Mouse (Mus musculus): ENCODE measurements around the gene Dpagt1. TPM values are rescaled to one million over a fixed set of nuclear protein-coding genes. Genes with fewer than 3 reads are reported as not detected.

The Dpagt1 gene
- total and polyA plus RNA-seq, 3 experiments, result 14.9 to 43.5 TPM; not detected in 1

DNA sequence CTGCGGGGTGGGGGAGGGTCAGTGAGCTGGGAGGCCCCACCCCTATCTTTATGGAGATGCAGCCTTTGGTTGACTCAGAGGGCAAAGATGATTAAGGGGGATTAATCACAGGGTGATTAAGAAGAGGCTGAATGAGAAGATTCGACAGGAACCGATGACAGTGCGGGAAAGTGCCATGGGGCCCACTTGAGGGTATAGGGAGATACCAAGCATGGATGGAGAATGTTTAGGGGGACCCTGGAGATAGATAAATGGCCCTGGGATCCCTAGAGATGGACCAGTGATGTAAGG is 11.6 kb upstream of the Dpagt1 start:
- H3K27ac ChIP-seq (ENCODE audit: control insufficient read depth, low read depth, low read length), result no peak overlapping the region
- TF ChIP-seq ELF1 (IDR thresholded peaks at IDR 0.05; ENCODE audit: low read depth, low read length), result no peak
- no peak for TF ChIP-seq KAT2A (conservative IDR thresholded peaks at IDR 0.05; ENCODE audit: low read depth, low read length)
- TF ChIP-seq ZKSCAN1 (IDR thresholded peaks at IDR 0.05; ENCODE audit: low read depth, low read length), result no peak
- no peak for TF ChIP-seq GABPA (IDR thresholded peaks at IDR 0.05; ENCODE audit: low read depth, low read length)
- TF ChIP-seq TBP (IDR thresholded peaks at IDR 0.05; ENCODE audit: low read depth, low read length), result no peak
- TF ChIP-seq ZC3H11A (IDR thresholded peaks at IDR 0.05; ENCODE audit: low read depth, low read length), result no peak
- TF ChIP-seq CHD2 (IDR thresholded peaks at IDR 0.05; ENCODE audit: low read length), result no peak
- TF ChIP-seq CTCF (IDR thresholded peaks at IDR 0.05 in 2 of 3, conservative IDR thresholded peaks at IDR 0.05 in 1 of 3; ENCODE audit: control insufficient read depth in 1 of 3, insufficient read depth in 1 of 3, low read depth in 2 of 3, low read length in 3 of 3, poor library complexity in 1 of 3, severe bottlenecking in 1 of 3), result no peak
- TF ChIP-seq BHLHE40 (IDR thresholded peaks at IDR 0.05; ENCODE audit: borderline replicate concordance, low read depth, low read length), result no peak
- TF ChIP-seq USF1 (IDR thresholded peaks at IDR 0.05; ENCODE audit: low read depth, low read length), result no peak
- TF ChIP-seq HCFC1 (IDR thresholded peaks at IDR 0.05; ENCODE audit: low read depth, low read length), result no peak
- no peak for DNase-seq (ENCODE audit: low read depth, low spot score)
- peaks cover 0 to 4% of the 10 kb centered on the region in 2 experiments; a peak in 1 of 4 replicates for H3K36me3 ChIP-seq (ENCODE audit: control insufficient read depth in 1 of 2, insufficient read depth in 2 of 2, low read length in 2 of 2)
- no peaks in the 10 kb centered on the region for H3K27me3 ChIP-seq (ENCODE audit: control insufficient read depth in 1 of 2, insufficient read depth in 2 of 2, low read length in 2 of 2)
- no peak overlapping the region for H3K4me3 ChIP-seq (ENCODE audit: control insufficient read depth in 1 of 2, insufficient read depth in 1 of 2, low read depth in 2 of 2, low read length in 2 of 2)
- H3K79me2 ChIP-seq (ENCODE audit: control insufficient read depth, insufficient read depth, low read length, poor library complexity), result peaks cover under 1% of the 10 kb centered on the region; the same call in 1 of the 2 replicates
- H3K4me1 ChIP-seq (ENCODE audit: control insufficient read depth in 1 of 2, insufficient read depth in 2 of 2, low read length in 2 of 2), result peaks cover 3 to 9% of the 10 kb centered on the region in 2 experiments
- H3K9me3 ChIP-seq (replicated peaks; ENCODE audit: insufficient read depth, low read length), result no peaks in the 10 kb centered on the region
- no peak overlapping the region for H3K9ac ChIP-seq (ENCODE audit: control insufficient read depth, low read depth, low read length, poor library complexity, severe bottlenecking)

DNA sequence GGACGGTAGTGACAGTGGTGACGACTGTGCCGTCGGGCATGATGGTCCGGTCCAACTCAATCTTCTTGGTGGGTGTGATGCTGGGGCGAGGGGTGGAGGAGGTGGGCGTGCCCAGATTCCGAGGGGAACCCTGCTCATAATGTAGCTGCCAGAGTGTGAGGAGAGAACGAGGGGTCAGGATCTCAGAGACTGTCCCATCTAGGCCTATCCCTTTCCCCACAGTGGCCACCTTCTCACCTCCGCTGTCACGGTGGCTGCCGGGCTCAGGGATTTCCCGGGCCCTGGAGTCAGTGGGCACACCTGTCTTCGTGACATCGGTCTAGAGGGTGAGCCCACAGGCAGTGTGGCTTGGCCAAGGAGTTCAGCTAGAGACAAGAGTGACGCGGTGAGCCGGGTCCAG is 10.9 kb upstream of the Dpagt1 start:
- no peak overlapping the region for H3K27ac ChIP-seq (ENCODE audit: control insufficient read depth, low read depth, low read length)
- DNase-seq (ENCODE audit: low read depth, low spot score), result no peak
- H3K4me3 ChIP-seq (ENCODE audit: control insufficient read depth in 1 of 2, insufficient read depth in 1 of 2, low read depth in 2 of 2, low read length in 2 of 2), result no peak overlapping the region
- no peaks in the 10 kb centered on the region for H3K9me3 ChIP-seq (replicated peaks; ENCODE audit: insufficient read depth, low read length)
- TF ChIP-seq POLR2AphosphoS2 (IDR thresholded peaks at IDR 0.05; ENCODE audit: low read length) (no peak), ZMIZ1 (IDR thresholded peaks at IDR 0.05; ENCODE audit: low read depth, low read length) (no peak), USF2 (IDR thresholded peaks at IDR 0.05; ENCODE audit: borderline replicate concordance in 1 of 2, insufficient read depth in 1 of 2, low read depth in 1 of 2, low read length in 2 of 2) (no peak), CTCF (IDR thresholded peaks at IDR 0.05 in 2 of 3, conservative IDR thresholded peaks at IDR 0.05 in 1 of 3; ENCODE audit: control insufficient read depth in 1 of 3, insufficient read depth in 1 of 3, low read depth in 2 of 3, low read length in 3 of 3, poor library complexity in 1 of 3, severe bottlenecking in 1 of 3) (no peak), BHLHE40 (IDR thresholded peaks at IDR 0.05; ENCODE audit: borderline replicate concordance, low read depth, low read length) (no peak), TCF12 (IDR thresholded peaks at IDR 0.05; ENCODE audit: low read depth, low read length) (no peak)
- H3K27me3 ChIP-seq (ENCODE audit: control insufficient read depth in 1 of 2, insufficient read depth in 2 of 2, low read length in 2 of 2), result no peaks in the 10 kb centered on the region
- no peak overlapping the region for H3K9ac ChIP-seq (ENCODE audit: control insufficient read depth, low read depth, low read length, poor library complexity, severe bottlenecking)
- peaks cover 8% of the 10 kb centered on the region; the same call in 1 of the 2 replicates for H3K79me2 ChIP-seq (ENCODE audit: control insufficient read depth, insufficient read depth, low read length, poor library complexity)
- peaks cover 0 to 4% of the 10 kb centered on the region in 2 experiments; a peak in 1 of 4 replicates for H3K36me3 ChIP-seq (ENCODE audit: control insufficient read depth in 1 of 2, insufficient read depth in 2 of 2, low read length in 2 of 2)
- peaks cover 3 to 9% of the 10 kb centered on the region in 2 experiments for H3K4me1 ChIP-seq (ENCODE audit: control insufficient read depth in 1 of 2, insufficient read depth in 2 of 2, low read length in 2 of 2)
